Mouse (Mus musculus) liver, adult 2 months (tissue): ENCODE measurements around the gene Tcl1b1. TPM values are rescaled to one million over a fixed set of nuclear protein-coding genes. Genes with fewer than 3 reads are reported as not detected.

ENCODE experiments used
- DNase-seq: peaks from one replicate; pipeline ENCODE4 v3.0.0-alpha.2; 2011; ENCODE audit warnings: low read depth, low spot score; ENCODE audit errors: extremely low read depth
- H3K27ac ChIP-seq: fragments of 200-500 bp; replicated peaks from 2 replicates; pipeline ENCODE4 v1.5.1; 2012; ENCODE audit warnings: low read depth, mild to moderate bottlenecking, control low read depth, inconsistent platforms, low read length; ENCODE audit not compliant: insufficient read depth
- H3K27me3 ChIP-seq: fragments of 200-500 bp; 2 replicates; pipeline ENCODE4 v1.6.1; 2012; ENCODE audit warnings: mild to moderate bottlenecking, moderate library complexity, low read length, inconsistent platforms; ENCODE audit not compliant: control insufficient read depth, insufficient read depth
- H3K36me3 ChIP-seq: fragments of 200-500 bp; 2 replicates; pipeline ENCODE4 v1.6.1; 2012; ENCODE audit warnings: low read length, inconsistent platforms; ENCODE audit not compliant: control insufficient read depth, insufficient read depth
- H3K4me1 ChIP-seq: fragments of 200-500 bp; 2 replicates; pipeline ENCODE4 v1.6.1; 2011; ENCODE audit warnings: low read length; ENCODE audit not compliant: control insufficient read depth, insufficient read depth
- H3K4me3 ChIP-seq: fragments of 200-500 bp; 2 replicates; pipeline ENCODE4 v1.5.1; 2011; ENCODE audit warnings: low read depth, mild to moderate bottlenecking, control low read depth, low read length, moderate library complexity; ENCODE audit not compliant: insufficient read depth
- H3K79me2 ChIP-seq: fragments of 200-500 bp; 2 replicates; pipeline ENCODE4 v1.6.1; 2012; ENCODE audit warnings: inconsistent platforms, mild to moderate bottlenecking, low read length, moderate library complexity; ENCODE audit not compliant: control insufficient read depth, insufficient read depth
- H3K9ac ChIP-seq: fragments of 200-500 bp; 2 replicates; pipeline ENCODE4 v1.6.1; 2012; ENCODE audit warnings: low read depth, mild to moderate bottlenecking, control low read depth, inconsistent platforms, low read length
- CTCF ChIP-seq: fragments of 200-500 bp; IDR thresholded peaks from 2 replicates; pipeline ENCODE4 v1.5.1; 2011; ENCODE audit warnings: low read depth, low read length, control low read depth
- POLR2A ChIP-seq: fragments of 200-500 bp; IDR thresholded peaks from 2 replicates; pipeline ENCODE4 v1.6.1; 2011; ENCODE audit warnings: low read length, control low read depth; ENCODE audit not compliant: insufficient read depth; ENCODE audit errors: extremely low read depth
- WGBS: fragments of 180-500 bp; shearing (Covaris S2); methylation state at CpG from one replicate; pipeline ENCODE4 v1.1.7; 2018; 5-methylcytosine and 5-hydroxymethylcytosine counted together
- polyA plus RNA-seq: library from polyadenylated mRNA; depleted of rRNA; stranded (reverse); fragments of >200 nt; gene quantifications from 2 replicates; pipeline ENCODE4 v1.2.3, GENCODE M21; 2012; rRNA removed
- total RNA-seq: library from RNA; depleted of rRNA; stranded (reverse); fragments of >200 nt; gene quantifications from 2 replicates; pipeline ENCODE4 v1.2.3, GENCODE M21; 2014; rRNA removed

The Tcl1b1 gene
- total and polyA plus RNA-seq, 2 experiments = not detected

DNA sequence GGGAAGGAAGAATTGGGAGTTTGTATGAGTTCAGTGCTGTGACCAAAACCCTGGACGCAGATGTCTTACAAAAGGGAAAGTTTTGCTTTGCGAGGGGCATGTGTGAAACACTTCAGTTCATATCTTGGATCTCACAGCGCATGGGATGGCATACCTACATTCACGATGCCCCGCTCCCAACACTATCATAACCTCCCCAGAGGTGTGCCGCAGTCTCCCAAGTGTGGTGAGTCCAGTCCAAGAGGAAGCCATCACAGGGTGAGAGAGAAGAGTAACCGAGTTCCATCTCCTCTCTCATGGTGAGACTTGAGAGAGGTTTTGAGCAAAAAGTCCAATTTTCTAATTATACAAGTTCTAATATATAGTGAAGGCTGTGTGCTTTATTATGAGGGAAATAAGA, 49.7 kb downstream of the Tcl1b1 start:
- WGBS = 88% methylated on average over 7 of the region's 7 CpGs
- DNase-seq = no peak
- Histone ChIP-seq H3K27me3 (no peaks in the 10 kb centered on the region), H3K4me3 (no peak overlapping the region), H3K36me3 (no peaks in the 10 kb centered on the region), H3K27ac (no peak overlapping the region), H3K4me1 (no peaks in the 10 kb centered on the region), H3K9ac (no peak overlapping the region), H3K79me2 (no peaks in the 10 kb centered on the region)
- TF ChIP-seq CTCF (no peak), POLR2A (no peak)

Other genes starting within 250 kb of the Tcl1b1 start
- 3.8 and 4.8 TPM in 2 replicates for gene Syne3, start 149.9 kb upstream of the Tcl1b1 start, total RNA-seq
- gene Syne3, start 149.9 kb upstream of the Tcl1b1 start, polyA plus RNA-seq = 0.81 and 1.6 TPM in 2 replicates
- gene Glrx5, start 127.0 kb upstream of the Tcl1b1 start, total RNA-seq = 43.0 and 45.5 TPM in 2 replicates
- 144 and 157 TPM in 2 replicates for gene Glrx5, start 127.0 kb upstream of the Tcl1b1 start, polyA plus RNA-seq
- gene Tcl1b2, start 13.7 kb upstream of the Tcl1b1 start, total RNA-seq = not detected in 2 replicates
- gene Tcl1b2, start 13.7 kb upstream of the Tcl1b1 start, polyA plus RNA-seq = not detected in 2 replicates
- not detected in 2 replicates for gene Tcl1b5, start 16.7 kb downstream of the Tcl1b1 start, total RNA-seq
- gene Tcl1b5, start 16.7 kb downstream of the Tcl1b1 start, polyA plus RNA-seq = not detected in 2 replicates
- gene Tcl1b3, start 31.4 kb downstream of the Tcl1b1 start, total RNA-seq = not detected in 2 replicates
- gene Tcl1b3, start 31.4 kb downstream of the Tcl1b1 start, polyA plus RNA-seq = not detected in 2 replicates
- not detected in 2 replicates for gene Tcl1b4, start 42.3 kb downstream of the Tcl1b1 start, total RNA-seq
- gene Tcl1b4, start 42.3 kb downstream of the Tcl1b1 start, polyA plus RNA-seq = not detected in 2 replicates
- not detected in 2 replicates for gene Tcl1, start 63.1 kb downstream of the Tcl1b1 start, total RNA-seq
- gene Tcl1, start 63.1 kb downstream of the Tcl1b1 start, polyA plus RNA-seq = not detected in 2 replicates
- gene Tunar, start 174.2 kb downstream of the Tcl1b1 start, total RNA-seq = not detected in 2 replicates
- not detected in 2 replicates for gene Tunar, start 174.2 kb downstream of the Tcl1b1 start, polyA plus RNA-seq